Mouse (Mus musculus): ENCODE data around the gene Rnf130.

Rnf130 gene

DNA sequence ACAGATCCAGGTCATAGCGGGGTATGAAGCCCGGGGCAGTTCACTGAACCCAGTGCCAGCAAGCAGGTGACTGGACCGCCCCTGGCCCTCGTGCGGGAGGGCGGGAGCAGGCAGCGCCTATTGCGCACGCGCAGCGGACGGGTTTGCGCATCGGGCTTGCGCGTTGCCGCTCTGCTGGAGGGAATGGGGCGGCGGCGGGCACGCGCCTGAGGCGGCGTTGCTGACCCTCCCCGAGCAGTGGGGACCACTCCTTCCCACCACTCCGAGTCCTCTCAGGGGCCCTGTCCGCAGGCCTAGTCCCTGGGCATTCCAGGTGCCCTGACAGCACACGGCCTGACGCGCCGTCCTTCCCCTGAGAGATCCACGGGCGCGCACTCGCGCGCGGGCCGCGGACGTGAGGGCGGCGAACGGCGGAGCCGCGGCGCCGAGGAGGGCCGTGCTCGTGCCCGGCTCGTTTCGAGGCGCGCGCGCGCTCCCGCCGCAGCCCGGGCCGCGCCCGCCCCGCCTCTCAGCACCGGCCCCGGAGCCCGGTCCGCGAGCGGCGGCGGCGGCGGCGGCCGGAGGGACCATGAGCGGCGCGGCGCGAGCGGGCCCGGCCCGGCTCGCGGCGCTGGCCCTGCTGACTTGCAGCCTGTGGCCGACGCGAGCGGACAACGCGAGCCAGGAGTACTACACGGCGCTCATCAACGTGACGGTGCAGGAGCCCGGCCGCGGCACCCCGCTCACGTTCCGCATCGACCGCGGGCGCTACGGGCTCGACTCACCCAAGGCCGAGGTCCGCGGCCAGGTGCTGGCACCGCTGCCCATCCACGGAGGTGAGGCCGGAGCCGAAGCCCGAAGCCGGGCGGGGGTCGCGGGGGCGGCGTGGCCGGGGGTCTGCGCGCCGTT, at the start of gene Rnf130:
Gene Rnf130 (plus strand): TSS at position 514 of the 888 bp plus-strand sequence.
- DNase-seq (ENCODE audit: low spot score) = peak; percentile 96

DNA sequence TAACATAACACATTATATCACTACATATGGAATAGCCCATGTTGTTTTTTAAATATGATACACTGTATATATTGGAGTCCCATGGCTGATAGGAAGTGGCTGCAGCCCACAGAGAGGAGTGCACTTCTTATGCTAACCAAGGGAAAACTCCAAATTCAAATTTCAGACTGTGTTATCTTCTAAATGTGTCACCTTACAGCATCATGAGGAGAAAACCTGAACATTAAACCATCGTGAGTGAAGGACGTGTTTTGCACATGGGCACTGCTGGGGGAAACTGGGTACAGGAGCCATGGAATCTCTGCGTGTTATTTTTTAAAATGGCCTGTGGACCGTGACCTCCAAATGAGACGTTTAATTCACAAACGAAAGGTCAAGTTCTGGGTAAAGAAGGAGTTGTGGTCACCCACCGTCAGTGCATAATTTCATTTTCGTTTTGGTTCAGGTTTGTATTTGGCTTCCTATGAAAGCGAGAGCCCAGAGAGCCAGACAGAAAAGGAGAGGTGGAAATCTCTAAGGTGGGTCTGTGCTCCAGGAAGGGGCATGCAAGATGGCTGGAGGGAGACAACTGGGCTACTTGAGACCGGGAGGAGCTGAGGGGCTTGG, 47.1 kb upstream of the Rnf130 start:
- DNase-seq (ENCODE audit: low spot score) = no peak

DNA sequence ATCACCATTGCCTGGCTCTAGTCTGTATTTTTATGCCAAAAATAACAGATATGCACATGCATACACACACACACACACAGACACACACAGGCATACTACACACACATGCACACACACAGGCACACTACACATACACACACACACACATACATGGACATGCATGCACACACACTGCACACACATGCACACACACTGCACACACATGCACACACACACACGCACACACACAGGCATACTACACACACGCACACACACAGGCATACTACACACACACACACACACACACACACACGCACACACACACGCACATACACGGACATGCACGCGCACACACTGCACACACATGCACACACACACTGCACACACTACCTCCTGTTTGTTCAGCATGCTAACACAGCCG, 46.2 kb upstream of the Rnf130 start:
- DNase-seq (ENCODE audit: low spot score) = no peak

DNA sequence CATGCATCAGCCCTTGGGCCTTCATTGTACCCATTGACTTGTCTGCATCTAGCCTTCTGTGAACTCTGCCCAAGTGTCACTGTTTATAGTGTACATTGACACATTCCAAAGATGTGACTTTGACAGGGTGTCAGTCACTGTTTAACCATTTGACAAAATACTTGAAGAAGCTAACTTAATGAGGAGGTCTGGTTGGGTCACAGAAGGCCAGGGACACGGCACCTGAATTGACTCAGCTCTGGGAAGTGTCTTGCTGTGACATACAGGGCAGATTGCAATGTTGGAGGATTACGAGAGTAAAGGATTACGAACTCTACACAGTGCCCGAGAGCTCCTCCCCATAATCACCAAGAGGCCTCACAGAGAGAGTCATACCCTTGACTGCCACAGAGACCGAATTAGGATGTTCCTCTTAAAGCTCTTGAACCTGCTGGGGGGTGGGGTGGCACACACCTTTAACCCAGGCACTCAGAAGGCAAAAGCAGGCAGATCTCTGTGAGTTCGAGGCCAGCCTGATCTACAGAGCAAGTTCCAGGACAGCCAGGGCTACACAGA, 44.4 kb upstream of the Rnf130 start:
- DNase-seq (ENCODE audit: low spot score) = no peak

DNA sequence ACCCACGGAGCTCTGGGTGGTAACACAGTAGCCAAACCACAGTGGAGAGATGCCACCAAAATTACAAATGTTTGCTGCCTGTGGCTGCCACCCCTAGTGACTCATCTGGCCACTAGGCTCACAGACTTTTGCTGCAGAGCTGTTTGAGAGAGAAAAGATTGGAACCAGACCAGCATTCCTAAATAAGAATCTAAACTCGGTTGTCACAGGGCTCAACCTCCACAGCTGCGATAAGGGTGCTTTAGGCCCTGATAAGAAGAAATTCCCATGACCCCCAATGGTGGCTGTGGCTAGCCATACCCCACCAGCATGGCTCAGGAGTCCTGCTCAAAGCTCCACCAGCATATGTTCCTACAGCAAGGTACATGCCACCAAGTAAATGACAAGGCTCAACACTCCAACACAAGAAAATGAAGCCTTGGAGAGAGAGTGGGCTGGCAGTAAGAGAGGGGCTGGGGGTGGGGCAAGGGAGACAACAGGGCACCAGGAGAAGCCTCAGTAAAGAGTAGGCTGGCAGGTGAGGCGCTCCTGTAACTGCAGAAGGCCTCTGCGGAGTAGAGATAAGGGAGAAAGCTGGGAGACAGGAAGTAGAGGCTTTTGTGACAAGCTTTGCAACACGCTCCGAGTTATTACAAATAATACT, 43.7 kb upstream of the Rnf130 start:
- no peak for DNase-seq (ENCODE audit: low spot score)

DNA sequence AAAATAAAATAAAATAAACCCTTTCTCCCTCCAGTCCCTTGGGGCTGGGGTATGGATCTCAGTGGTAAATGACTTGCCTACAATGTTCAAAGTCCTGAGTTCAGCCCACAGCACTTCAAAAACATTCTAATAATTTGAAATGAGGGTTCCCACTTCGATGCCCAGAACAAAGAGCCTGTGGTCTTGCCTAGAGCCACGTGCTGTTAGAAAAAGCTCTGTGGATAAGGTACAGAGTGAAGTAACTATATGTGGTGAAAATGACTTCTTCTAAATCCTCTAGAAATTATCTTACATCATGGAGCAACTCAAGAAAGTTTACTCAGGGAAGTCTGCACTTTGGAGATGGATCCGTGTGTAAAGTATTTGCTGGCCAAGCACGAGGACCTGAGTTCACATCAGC, 43.1 kb upstream of the Rnf130 start:
- DNase-seq (ENCODE audit: low spot score) = no peak

DNA sequence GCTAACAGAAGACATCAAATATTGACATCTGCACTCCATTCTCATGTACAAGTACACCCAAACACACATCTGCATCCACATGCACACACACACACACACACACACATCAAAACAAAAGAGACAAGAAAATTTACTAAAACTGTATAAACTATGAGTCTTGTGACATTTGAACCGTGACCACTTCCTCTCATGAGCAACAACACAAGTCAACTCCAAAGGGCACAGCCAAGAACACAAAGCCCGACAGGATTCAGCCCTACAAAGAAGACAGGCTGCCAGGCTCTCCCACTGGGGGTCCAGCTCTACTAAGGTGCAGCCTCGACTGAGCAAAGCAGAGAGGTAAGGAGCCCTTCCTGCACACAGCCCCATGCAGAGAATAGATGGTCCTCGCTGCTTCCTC, 42.3 kb upstream of the Rnf130 start:
- DNase-seq (ENCODE audit: low spot score) = no peak

DNA sequence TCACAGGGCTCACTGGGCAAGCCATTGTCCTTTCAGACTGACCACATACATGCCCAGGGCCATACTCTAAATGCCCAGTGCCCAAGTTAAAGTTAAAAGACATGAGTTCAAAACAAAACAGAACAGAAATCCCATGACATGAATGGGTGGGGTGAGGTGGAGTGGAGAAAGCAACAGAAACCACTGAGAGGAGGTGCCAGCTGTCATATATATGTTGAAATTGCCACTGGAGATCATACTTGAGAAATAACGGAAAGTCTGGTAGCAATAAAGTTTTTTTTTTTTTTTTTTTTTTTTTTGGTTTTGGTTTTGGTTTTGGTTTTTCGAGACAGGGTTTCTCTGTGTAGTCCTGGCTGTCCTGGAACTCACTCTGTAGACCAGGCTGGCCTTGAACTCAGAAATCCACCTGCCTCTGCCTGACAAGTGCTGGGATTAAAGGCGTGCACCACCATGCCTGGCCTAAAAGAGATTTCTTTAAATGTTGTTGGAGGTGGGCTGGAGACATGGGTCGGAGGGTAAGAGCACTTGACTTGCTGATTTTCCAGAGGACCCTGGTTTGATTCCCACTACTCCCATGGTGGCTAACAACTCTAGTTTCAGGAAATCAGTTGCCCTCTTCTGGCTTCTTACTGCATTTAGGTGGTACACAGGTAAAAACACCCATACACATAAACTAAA, 41.1 kb upstream of the Rnf130 start:
- no peak for DNase-seq (ENCODE audit: low spot score)

DNA sequence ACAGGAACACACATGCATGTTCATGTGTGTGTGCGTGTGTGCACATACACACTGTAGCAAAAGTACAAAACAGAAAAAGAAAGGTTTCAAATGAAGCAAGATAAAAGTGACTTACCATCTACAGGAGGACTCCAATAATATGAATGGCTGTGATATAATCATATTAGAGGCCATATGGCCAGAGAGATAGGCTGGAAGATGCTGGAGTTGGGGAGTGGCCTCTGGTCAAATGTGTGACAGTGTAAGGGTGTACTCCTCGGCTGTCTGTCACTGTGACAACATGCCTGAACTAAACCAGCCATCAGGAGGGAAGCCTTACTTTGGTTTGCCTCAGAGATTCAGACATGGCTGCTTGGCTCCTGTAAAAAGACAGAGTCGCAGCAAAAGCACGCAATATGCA, 40.1 kb upstream of the Rnf130 start:
- DNase-seq (ENCODE audit: low spot score) = no peak

DNA sequence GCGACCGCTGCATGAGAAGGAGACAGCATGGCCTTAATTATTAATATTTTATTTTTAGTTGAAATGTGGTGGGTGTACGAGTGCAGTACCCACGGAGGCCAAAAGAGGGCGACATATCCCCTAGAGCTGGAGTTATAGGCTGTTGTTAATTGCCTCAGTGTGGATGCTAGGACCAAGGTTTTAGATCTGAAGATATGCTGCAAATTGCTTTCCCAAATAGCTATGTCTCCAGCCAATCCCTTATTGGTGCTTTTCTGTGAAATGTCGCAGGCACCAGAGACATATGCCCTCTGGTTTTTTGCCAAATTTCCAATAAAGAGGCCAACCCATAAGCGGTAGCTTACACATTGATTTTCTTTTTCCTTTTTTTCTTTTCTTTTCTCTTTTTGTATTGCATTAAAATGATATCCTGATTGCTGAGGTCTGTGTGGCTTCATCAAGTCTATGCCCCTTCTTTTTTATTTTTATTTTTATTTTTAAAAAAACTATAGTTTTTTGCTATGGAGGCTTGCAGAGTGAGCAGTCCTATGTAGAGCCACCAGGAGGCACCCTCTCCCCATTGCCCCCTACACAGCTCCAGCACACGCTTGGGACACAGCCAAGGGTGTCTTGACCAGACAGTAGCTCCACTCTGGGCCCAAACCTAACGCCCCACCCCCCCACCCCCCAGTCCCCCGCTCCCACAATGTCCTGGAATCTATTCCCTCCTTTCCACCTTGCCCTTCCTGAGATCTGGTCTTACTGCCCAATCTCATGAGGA, 38.7 kb upstream of the Rnf130 start:
- DNase-seq (ENCODE audit: low spot score) = peak; percentile 30

DNA sequence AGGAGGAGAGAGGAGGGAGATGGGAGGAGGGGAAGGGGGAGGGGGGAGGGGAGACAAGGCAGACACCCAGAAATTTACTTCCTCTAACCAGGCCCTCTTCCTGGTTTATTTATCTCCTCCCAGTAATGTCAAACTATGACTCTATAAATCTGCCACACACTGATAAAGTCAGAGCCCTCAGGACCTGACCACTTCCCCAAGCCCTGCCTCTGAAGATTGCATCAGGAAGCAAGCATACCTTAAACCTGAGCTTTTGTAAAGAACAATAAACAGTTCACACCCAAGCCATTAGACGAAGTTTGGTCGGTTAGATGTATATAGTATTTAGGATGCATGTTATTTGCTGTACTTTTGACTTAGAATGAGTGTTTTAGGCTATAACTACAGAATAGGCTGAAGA, 30.6 kb upstream of the Rnf130 start:
- DNase-seq (ENCODE audit: low spot score) = no peak

DNA sequence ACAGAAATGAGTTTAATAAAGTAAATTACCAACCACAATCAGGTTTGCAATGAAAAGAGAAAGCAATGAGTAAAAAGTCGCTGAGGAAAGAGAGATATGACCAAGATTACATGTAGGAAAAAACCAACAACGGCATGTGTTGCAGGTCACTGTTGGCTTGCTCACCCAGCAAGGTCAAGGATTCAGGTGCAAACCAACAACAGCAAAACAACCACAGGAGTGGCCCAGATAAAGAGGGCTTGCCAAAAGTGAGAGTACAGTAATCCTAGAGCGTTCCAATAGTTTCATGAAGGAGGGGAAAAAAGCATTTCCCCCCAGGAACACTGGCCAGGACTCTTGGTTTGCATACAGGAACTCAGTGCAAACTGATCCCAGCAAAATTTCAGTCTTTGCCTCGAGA, 28.7 kb upstream of the Rnf130 start:
- DNase-seq (ENCODE audit: low spot score) = no peak

DNA sequence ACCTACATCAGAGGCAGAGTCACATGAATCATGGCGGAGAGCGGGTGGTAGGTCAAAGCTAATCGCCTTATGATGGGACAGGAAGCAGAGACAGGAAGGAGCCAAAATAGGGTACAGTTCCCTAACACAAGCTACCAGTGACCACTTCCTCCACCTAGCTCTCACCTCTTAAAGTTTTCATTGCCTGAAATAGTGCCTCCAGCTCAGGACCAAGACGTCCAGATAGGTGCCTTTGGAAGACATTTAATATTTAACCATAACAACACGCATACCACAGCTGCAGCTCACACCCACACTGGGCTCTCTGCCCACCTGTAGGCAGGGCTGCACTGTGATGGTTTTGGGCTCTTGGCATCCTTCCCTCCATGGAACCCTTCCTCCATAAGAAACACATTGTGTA, 27.8 kb upstream of the Rnf130 start:
- no peak for DNase-seq (ENCODE audit: low spot score)

DNA sequence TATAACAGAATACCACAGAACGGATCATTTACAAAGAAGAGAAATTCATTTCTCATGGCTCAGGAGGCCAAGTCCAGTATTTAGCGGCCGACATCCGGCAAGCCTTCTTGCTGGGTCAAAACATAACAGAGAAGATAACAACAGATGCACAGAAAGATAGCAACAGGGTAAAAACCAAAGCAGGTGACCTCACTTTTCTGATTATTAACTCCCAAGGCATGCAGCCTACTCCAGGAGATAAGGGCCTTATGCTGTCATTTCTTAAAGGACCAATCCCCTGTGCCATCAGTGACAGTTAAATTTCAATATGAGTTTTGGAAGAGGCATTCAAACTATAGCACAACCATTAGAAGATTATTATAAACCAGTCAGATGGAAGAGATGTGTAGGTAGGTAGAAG, 22.3 kb upstream of the Rnf130 start:
- DNase-seq (ENCODE audit: low spot score) = no peak

DNA sequence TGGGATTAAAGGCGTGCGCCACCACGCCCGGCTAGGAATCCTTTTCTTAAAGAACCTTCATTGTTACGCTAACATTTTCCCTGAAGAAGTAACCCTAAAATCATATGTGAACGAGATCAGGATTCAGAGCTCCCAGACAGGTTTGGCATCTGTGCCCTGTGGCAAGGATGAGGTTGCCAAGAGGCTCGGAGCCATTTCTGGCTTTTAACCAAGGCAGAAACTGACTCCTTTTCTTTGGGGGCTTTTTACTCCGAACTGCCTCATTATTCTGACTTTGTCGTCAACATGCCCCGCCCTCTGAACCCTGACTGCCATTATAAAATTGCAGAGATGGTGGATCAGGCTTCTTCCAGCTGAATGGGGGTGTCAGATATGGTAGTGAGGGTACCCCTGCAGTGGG, 17.4 kb upstream of the Rnf130 start:
- no peak for DNase-seq (ENCODE audit: low spot score)

DNA sequence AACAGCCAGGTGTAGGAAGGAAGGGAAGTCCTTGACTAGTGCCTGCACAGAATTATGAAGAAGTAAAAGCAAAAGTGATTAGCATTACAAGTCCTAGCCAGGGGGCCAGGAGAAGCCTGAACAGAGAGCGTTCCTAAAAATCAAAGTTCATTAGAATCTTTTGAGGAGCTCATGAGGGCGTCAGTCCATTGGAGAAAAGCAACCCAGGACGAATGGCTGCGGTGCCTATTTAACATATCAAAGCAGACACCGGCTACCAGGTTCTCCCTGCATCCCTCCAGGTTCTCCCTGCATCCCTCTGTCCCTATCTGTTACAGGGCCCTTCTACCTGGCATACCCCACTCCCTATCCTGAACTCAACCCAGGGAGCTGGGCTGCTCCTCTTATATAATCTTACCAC, 16.9 kb upstream of the Rnf130 start:
- DNase-seq (ENCODE audit: low spot score) = no peak

DNA sequence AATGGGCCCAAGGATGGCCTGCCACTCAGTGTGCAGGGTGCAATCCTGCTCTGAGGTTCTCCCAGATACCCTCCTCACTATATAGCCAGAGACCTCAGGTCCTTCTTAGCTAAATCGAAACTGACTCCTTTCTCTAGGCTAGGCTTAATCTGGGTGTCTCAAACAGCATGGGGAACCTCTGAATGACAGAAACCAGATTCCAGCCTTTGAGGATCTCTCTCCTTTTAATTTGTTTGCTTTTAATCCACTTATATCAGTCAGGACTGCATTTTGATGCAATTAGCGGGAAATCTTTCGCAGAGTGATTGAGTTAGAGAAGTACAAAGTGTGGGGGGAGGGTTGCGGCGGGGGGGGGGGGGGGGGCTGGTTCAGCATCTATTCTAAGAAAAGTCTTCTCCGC, 12.1 kb upstream of the Rnf130 start:
- no peak for DNase-seq (ENCODE audit: low spot score)

DNA sequence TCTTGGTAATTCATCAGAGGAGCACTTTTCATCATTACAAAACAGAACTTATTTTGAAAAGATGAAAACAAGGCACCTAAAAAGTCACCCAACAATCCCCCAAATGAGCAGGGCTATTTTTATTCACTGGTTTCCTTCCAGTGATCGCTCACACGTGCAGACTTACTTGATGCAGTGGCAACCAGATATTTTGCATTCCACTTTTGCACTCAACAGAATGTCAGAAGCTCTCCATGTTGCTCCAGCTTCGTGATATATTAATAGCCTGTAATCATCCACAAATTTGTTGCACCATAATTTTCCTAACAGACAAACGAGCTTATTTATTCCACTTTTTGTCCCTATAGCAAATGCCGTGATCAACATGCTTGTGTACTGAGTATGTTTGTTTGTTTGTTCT, 8.6 kb upstream of the Rnf130 start:
- DNase-seq (ENCODE audit: low spot score) = no peak

DNA sequence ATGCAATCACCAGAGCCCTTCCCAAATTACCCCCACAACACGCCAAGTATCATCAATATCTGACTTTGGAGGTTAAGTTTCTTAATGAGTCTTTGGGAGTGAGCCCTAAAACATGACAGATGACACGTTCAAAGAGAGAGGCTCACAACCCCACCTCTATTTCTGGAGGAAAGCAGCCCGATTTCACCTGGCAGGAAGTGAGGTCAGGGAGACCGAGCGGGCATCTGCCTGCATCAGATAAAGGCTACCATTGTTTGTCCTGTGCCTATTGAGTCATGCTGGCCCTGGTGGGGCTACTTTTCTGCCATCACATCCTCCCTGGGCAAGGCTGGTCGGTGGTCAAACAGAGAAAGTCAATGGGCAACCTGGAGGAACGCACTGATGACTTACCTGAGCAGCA, 7.6 kb upstream of the Rnf130 start:
- DNase-seq (ENCODE audit: low spot score) = no peak

DNA sequence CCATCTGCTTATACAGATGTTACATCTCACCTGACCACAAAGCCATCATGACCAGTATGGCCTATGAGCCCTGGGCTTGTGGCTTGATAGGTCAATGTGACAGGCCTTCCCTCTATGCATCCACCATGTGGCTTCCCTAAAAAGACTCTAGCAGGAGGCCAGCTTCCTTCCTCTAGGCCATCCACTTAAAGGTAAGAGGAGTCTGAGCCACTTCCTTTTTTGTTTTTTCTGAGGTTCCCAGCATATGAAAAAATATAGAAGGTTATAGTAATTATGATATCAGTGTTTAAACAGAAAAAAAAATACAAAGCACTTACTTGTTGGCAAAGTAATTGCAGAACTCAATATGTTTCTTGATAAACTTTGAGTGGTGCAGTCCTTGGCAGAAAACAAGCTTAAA, 6.3 kb upstream of the Rnf130 start:
- DNase-seq (ENCODE audit: low spot score) = no peak

DNA sequence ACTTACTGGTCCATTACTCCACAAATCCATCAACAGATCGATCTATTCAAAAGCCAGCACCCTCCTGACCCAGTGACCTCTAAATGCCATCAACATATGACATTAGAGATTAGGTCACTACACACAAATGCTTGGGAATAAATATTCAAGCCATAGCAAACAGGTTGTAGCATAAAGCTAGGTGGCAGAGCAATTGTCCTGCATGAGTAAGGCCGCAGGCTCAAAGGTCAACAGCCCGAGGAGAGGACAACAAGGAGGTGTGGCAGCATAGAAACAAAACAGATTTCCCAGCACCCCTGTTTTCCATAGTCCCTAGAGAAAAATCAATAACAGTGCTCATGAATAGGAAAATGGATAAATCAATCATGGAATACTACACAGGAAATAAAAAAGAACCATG, 3.1 kb upstream of the Rnf130 start:
- DNase-seq (ENCODE audit: low spot score) = no peak

DNA sequence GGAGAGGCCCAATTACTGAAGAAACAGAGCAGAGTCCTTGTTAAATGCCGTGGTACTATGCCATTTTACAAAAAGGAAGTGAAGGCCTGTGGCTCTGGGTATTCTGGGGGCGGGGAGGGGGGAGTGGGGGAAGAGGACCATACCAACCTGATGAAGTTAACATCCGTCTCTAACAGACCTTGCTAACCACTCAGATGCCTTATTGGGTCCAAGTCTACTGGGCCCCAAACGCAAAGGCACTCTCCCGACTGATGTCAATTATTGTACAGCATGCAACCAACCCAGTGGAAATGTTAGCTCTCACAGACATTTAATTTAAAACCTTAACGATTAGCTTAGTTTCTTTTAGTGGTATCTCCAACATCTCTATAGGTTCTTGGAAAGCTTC, 707 bp upstream of the Rnf130 start:
- DNase-seq (ENCODE audit: low spot score) = no peak

All from urinary bladder, postnatal 25 days (tissue).